Mouse (Mus musculus): Measurements from ENCODE around the gene Sel1l. TPM values are rescaled to one million over a fixed set of nuclear protein-coding genes. Genes with fewer than 3 reads are reported as not detected.

The Sel1l gene
- polyA plus RNA-seq, 1 experiment from 2014 or later = 88.1 TPM

GRCm38 (mm10) chr12:91781432-91781831 lies 67.5 kb downstream of the Sel1l start:
- 91% methylated on average over 5 of the region's 5 CpGs for WGBS

GRCm38 (mm10) chr12:91780531-91780930 lies 68.4 kb downstream of the Sel1l start:
- Histone ChIP-seq H3K27me3 (ENCODE audit: control insufficient read depth, insufficient read depth, low read length) (no peaks in the 10 kb centered on the region), H3K4me2 (ENCODE audit: low read depth, low read length, severe bottlenecking) (no peak overlapping the region), H3K4me3 (ENCODE audit: low read depth, low read length) (no peak overlapping the region), H3K27ac (ENCODE audit: low read depth, low read length) (no peak overlapping the region), H3K4me1 (replicated peaks; ENCODE audit: control insufficient read depth, insufficient read depth, low read length) (0 out of 2 replicates have a peak, but pooled peaks cover 2% of the 10 kb centered on the region), H3K9ac (ENCODE audit: low read length) (no peak overlapping the region), H3K9me3 (ENCODE audit: control insufficient read depth, low read length) (no peaks in the 10 kb centered on the region), H3K36me3 (ENCODE audit: control insufficient read depth, insufficient read depth, low read length) (no peaks in the 10 kb centered on the region)
- peak; percentile 29 for DNase-seq (ENCODE audit: low spot score)
- 88% methylated on average over 3 of the region's 3 CpGs for WGBS
- no peak for ATAC-seq (replicated peaks; ENCODE audit: low FRiP score)

More at GRCm38 (mm10) chr12:91781432-91781831, 67.5 kb downstream of the Sel1l start:
- Histone ChIP-seq H3K36me3 (ENCODE audit: control insufficient read depth, insufficient read depth, low read length) (no peaks in the 10 kb centered on the region), H3K27me3 (ENCODE audit: control insufficient read depth, insufficient read depth, low read length) (no peaks in the 10 kb centered on the region), H3K9ac (ENCODE audit: low read length) (no peak overlapping the region), H3K4me3 (ENCODE audit: low read depth, low read length) (no peak overlapping the region), H3K4me1 (replicated peaks; ENCODE audit: control insufficient read depth, insufficient read depth, low read length) (0 out of 2 replicates have a peak, but pooled peaks cover 2% of the 10 kb centered on the region), H3K9me3 (ENCODE audit: control insufficient read depth, low read length) (no peaks in the 10 kb centered on the region), H3K4me2 (ENCODE audit: low read depth, low read length, severe bottlenecking) (no peak overlapping the region), H3K27ac (ENCODE audit: low read depth, low read length) (no peak overlapping the region)
- ATAC-seq (replicated peaks; ENCODE audit: low FRiP score) = no peak
- DNase-seq (ENCODE audit: low spot score) = no peak

- no peak overlapping the region for H3K27ac ChIP-seq (ENCODE audit: low read depth, low read length)
- H3K9ac ChIP-seq (ENCODE audit: low read length) = peak overlapping the region; percentile 63
- no peaks in the 10 kb centered on the region for H3K9me3 ChIP-seq (ENCODE audit: control insufficient read depth, low read length)
- no peaks in the 10 kb centered on the region for H3K27me3 ChIP-seq (ENCODE audit: control insufficient read depth, insufficient read depth, low read length)
- under 1% methylated on average over 35 of the region's 35 CpGs for WGBS
- H3K4me1 ChIP-seq (replicated peaks; ENCODE audit: control insufficient read depth, insufficient read depth, low read length) = 0 out of 2 replicates have a peak, but pooled peaks cover 2% of the 10 kb centered on the region
- ATAC-seq (replicated peaks; ENCODE audit: low FRiP score) (peak; percentile 98), DNase-seq (ENCODE audit: low spot score) (peak; percentile 90)
- H3K4me3 ChIP-seq (ENCODE audit: low read depth, low read length) = peak overlapping the region; percentile 67
- H3K36me3 ChIP-seq (ENCODE audit: control insufficient read depth, insufficient read depth, low read length) = no peaks in the 10 kb centered on the region
- peak overlapping the region; percentile 92 for H3K4me2 ChIP-seq (ENCODE audit: low read depth, low read length, severe bottlenecking)
These were observed 70.0 kb downstream of the Sel1l start for GRCm38 (mm10) chr12:91779004-91779365.

GRCm38 (mm10) chr12:91778211-91779003 lies 70.5 kb downstream of the Sel1l start:
- H3K27me3 ChIP-seq (ENCODE audit: control insufficient read depth, insufficient read depth, low read length) = no peaks in the 10 kb centered on the region
- no peaks in the 10 kb centered on the region for H3K36me3 ChIP-seq (ENCODE audit: control insufficient read depth, insufficient read depth, low read length)
- no peak overlapping the region for H3K27ac ChIP-seq (ENCODE audit: low read depth, low read length)
- H3K4me3 ChIP-seq (ENCODE audit: low read depth, low read length) = peak overlapping the region; percentile 67
- no peaks in the 10 kb centered on the region for H3K9me3 ChIP-seq (ENCODE audit: control insufficient read depth, low read length)
- 2% methylated on average over 46 of the region's 51 CpGs for WGBS
- H3K4me2 ChIP-seq (ENCODE audit: low read depth, low read length, severe bottlenecking) = peak overlapping the region; percentile 92
- ATAC-seq (replicated peaks; ENCODE audit: low FRiP score) (peak; percentile 83), DNase-seq (ENCODE audit: low spot score) (no peak)
- H3K9ac ChIP-seq (ENCODE audit: low read length) = peak overlapping the region; percentile 63
- 0 out of 2 replicates have a peak, but pooled peaks cover 2% of the 10 kb centered on the region for H3K4me1 ChIP-seq (replicated peaks; ENCODE audit: control insufficient read depth, insufficient read depth, low read length)

GRCm38 (mm10) chr12:91776342-91776741 lies 72.6 kb downstream of the Sel1l start:
- DNase-seq (ENCODE audit: low spot score) = no peak
- no peak overlapping the region for H3K4me3 ChIP-seq (ENCODE audit: low read depth, low read length)

GRCm38 (mm10) chr12:91774811-91775284 lies 74.1 kb downstream of the Sel1l start:
- H3K9ac ChIP-seq (ENCODE audit: low read length) = no peak overlapping the region
- no peak overlapping the region for H3K27ac ChIP-seq (ENCODE audit: low read depth, low read length)
- no peak overlapping the region for H3K4me3 ChIP-seq (ENCODE audit: low read depth, low read length)
- no peak overlapping the region for H3K4me2 ChIP-seq (ENCODE audit: low read depth, low read length, severe bottlenecking)
- DNase-seq (ENCODE audit: low spot score) (no peak), ATAC-seq (replicated peaks; ENCODE audit: low FRiP score) (no peak)
- 0 out of 2 replicates have a peak, but pooled peaks cover 2% of the 10 kb centered on the region for H3K4me1 ChIP-seq (replicated peaks; ENCODE audit: control insufficient read depth, insufficient read depth, low read length)
- H3K27me3 ChIP-seq (ENCODE audit: control insufficient read depth, insufficient read depth, low read length) = no peaks in the 10 kb centered on the region
- no peaks in the 10 kb centered on the region for H3K36me3 ChIP-seq (ENCODE audit: control insufficient read depth, insufficient read depth, low read length)
- 84% methylated on average over 8 of the region's 8 CpGs for WGBS
- H3K9me3 ChIP-seq (ENCODE audit: control insufficient read depth, low read length) = no peaks in the 10 kb centered on the region

More at GRCm38 (mm10) chr12:91776342-91776741, 72.6 kb downstream of the Sel1l start:
- Histone ChIP-seq H3K4me1 (replicated peaks; ENCODE audit: control insufficient read depth, insufficient read depth, low read length) (0 out of 2 replicates have a peak, but pooled peaks cover 2% of the 10 kb centered on the region), H3K27ac (ENCODE audit: low read depth, low read length) (no peak overlapping the region), H3K9ac (ENCODE audit: low read length) (no peak overlapping the region), H3K4me2 (ENCODE audit: low read depth, low read length, severe bottlenecking) (no peak overlapping the region), H3K27me3 (ENCODE audit: control insufficient read depth, insufficient read depth, low read length) (no peaks in the 10 kb centered on the region), H3K36me3 (ENCODE audit: control insufficient read depth, insufficient read depth, low read length) (no peaks in the 10 kb centered on the region), H3K9me3 (ENCODE audit: control insufficient read depth, low read length) (no peaks in the 10 kb centered on the region)
- WGBS = 91% methylated on average over 5 of the region's 5 CpGs
- ATAC-seq (replicated peaks; ENCODE audit: low FRiP score) = no peak

- no peaks in the 10 kb centered on the region for H3K27me3 ChIP-seq (ENCODE audit: control insufficient read depth, insufficient read depth, low read length)
These were observed 80.1 kb downstream of the Sel1l start for GRCm38 (mm10) chr12:91768871-91769270.

GRCm38 (mm10) chr12:91768176-91768575 lies 80.8 kb downstream of the Sel1l start:
- WGBS = 90% methylated on average over 6 of the region's 6 CpGs
- H3K4me1 ChIP-seq (replicated peaks; ENCODE audit: control insufficient read depth, insufficient read depth, low read length) = peaks cover 6% of the 10 kb centered on the region; the same call in 1 of the 2 replicates
- H3K9ac ChIP-seq (ENCODE audit: low read length) = no peak overlapping the region
- H3K27ac ChIP-seq (ENCODE audit: low read depth, low read length) = no peak overlapping the region
- peak; percentile 38 for DNase-seq (ENCODE audit: low spot score)
- no peak for ATAC-seq (replicated peaks; ENCODE audit: low FRiP score)
- no peak overlapping the region for H3K4me3 ChIP-seq (ENCODE audit: low read depth, low read length)
- no peaks in the 10 kb centered on the region for H3K36me3 ChIP-seq (ENCODE audit: control insufficient read depth, insufficient read depth, low read length)
- no peaks in the 10 kb centered on the region for H3K27me3 ChIP-seq (ENCODE audit: control insufficient read depth, insufficient read depth, low read length)
- H3K9me3 ChIP-seq (ENCODE audit: control insufficient read depth, low read length) = no peaks in the 10 kb centered on the region
- no peak overlapping the region for H3K4me2 ChIP-seq (ENCODE audit: low read depth, low read length, severe bottlenecking)

More at GRCm38 (mm10) chr12:91768871-91769270, 80.1 kb downstream of the Sel1l start:
- Histone ChIP-seq H3K9me3 (ENCODE audit: control insufficient read depth, low read length) (no peaks in the 10 kb centered on the region), H3K4me1 (replicated peaks; ENCODE audit: control insufficient read depth, insufficient read depth, low read length) (peaks cover 6% of the 10 kb centered on the region; the same call in 1 of the 2 replicates), H3K36me3 (ENCODE audit: control insufficient read depth, insufficient read depth, low read length) (no peaks in the 10 kb centered on the region), H3K9ac (ENCODE audit: low read length) (no peak overlapping the region), H3K4me2 (ENCODE audit: low read depth, low read length, severe bottlenecking) (no peak overlapping the region), H3K4me3 (ENCODE audit: low read depth, low read length) (no peak overlapping the region), H3K27ac (ENCODE audit: low read depth, low read length) (no peak overlapping the region)
- ATAC-seq (replicated peaks; ENCODE audit: low FRiP score) (no peak), DNase-seq (ENCODE audit: low spot score) (peak; percentile 15)
- WGBS = 92% methylated on average over 2 of the region's 2 CpGs
